Mouse (Mus musculus) embryo, embryonic 11 days (tissue): ENCODE results near the gene Dnase1.
"Not testable (repeated sequence)": the region's sequence is repeated elsewhere in the genome, so short reads cannot be mapped to it uniquely, and the experiment has no call there.

Source experiments
- DNase-seq: peaks from one replicate; pipeline ENCODE4 v3.0.0-alpha.2; 2015

Dnase1 gene

GRCm38 (mm10) chr16:4036807-4037206, at the start of gene Dnase1:
TSS of gene Dnase1 (plus strand) at chr16:4036942.
- no peak for DNase-seq

GRCm38 (mm10) chr16:3988410-3988809, 48.3 kb upstream of the Dnase1 start:
- DNase-seq = no peak

GRCm38 (mm10) chr16:4003489-4004398, 33.0 kb upstream of the Dnase1 start, which contains the start of gene Slx4:
TSS of gene Slx4 (minus strand) at chr16:4003770.
- peak; percentile 98 for DNase-seq

- no peak for DNase-seq
Observed at GRCm38 (mm10) chr16:4012882-4013570, 23.7 kb upstream of the Dnase1 start.

- no peak for DNase-seq
Observed at GRCm38 (mm10) chr16:4014040-4014668, 22.6 kb upstream of the Dnase1 start.

- not testable (repeated sequence) for DNase-seq
Observed at GRCm38 (mm10) chr16:4016786-4017185, 20.0 kb upstream of the Dnase1 start.

GRCm38 (mm10) chr16:4017466-4017865, 19.3 kb upstream of the Dnase1 start:
- not testable (repeated sequence) for DNase-seq

- no peak for DNase-seq
Observed at GRCm38 (mm10) chr16:4021241-4021640, 15.5 kb upstream of the Dnase1 start.

GRCm38 (mm10) chr16:4022719-4023118, 14.0 kb upstream of the Dnase1 start:
- no peak for DNase-seq

GRCm38 (mm10) chr16:4026672-4027071, 10.1 kb upstream of the Dnase1 start:
- no peak for DNase-seq

GRCm38 (mm10) chr16:4027211-4027610, 9.5 kb upstream of the Dnase1 start:
- no peak for DNase-seq

GRCm38 (mm10) chr16:4029371-4029841, 7.3 kb upstream of the Dnase1 start:
- no peak for DNase-seq

- DNase-seq = no peak
Observed at GRCm38 (mm10) chr16:4030501-4030900, 6.2 kb upstream of the Dnase1 start.

- peak; percentile 29 for DNase-seq
Observed at GRCm38 (mm10) chr16:4031441-4032274, 5.1 kb upstream of the Dnase1 start.

- no peak for DNase-seq
Observed at GRCm38 (mm10) chr16:4032341-4032748, 4.4 kb upstream of the Dnase1 start.

- no peak for DNase-seq
Observed at GRCm38 (mm10) chr16:4033971-4034370, 2.8 kb upstream of the Dnase1 start.

GRCm38 (mm10) chr16:4034476-4034875, 2.3 kb upstream of the Dnase1 start:
- DNase-seq = no peak

GRCm38 (mm10) chr16:4035575-4035974, 1.2 kb upstream of the Dnase1 start:
- DNase-seq = no peak

GRCm38 (mm10) chr16:4037690-4038089, 948 bp downstream of the Dnase1 start:
- no peak for DNase-seq

- DNase-seq = no peak
Observed at GRCm38 (mm10) chr16:4040206-4040605, 3.5 kb downstream of the Dnase1 start.

- DNase-seq = no peak
Observed at GRCm38 (mm10) chr16:4041646-4042045, 4.9 kb downstream of the Dnase1 start.

- no peak for DNase-seq
Observed at GRCm38 (mm10) chr16:4044093-4044492, 7.4 kb downstream of the Dnase1 start.
